Mouse (Mus musculus) forebrain, postnatal 0 days (tissue): ENCODE data around the gene Rab10. TPM values are rescaled to one million over a fixed set of nuclear protein-coding genes. Genes with fewer than 3 reads are reported as not detected.
A peak's percentile ranks its signal among the peaks of the same experiment; 100 is the strongest.

Experiments
- ATAC-seq: fragments of 200-750 bp; cut with Nextera tagmentation; 2 replicates; pipeline ENCODE4 v1.8.0; 2017; ENCODE audit warnings: mild to moderate bottlenecking, moderate library complexity
- DNase-seq: peaks from one replicate; pipeline ENCODE4 v3.0.0-alpha.2; 2015
- H3K27ac ChIP-seq: fragments of 300-500 bp; sonication (generic); 2 replicates; pipeline ENCODE4 v1.5.1; 2014; ENCODE audit warnings: low read depth, mild to moderate bottlenecking, antibody characterized with exemption, low read length, moderate library complexity, mixed read lengths
- H3K27me3 ChIP-seq: fragments of 300-500 bp; sonication (generic); 2 replicates; pipeline ENCODE4 v1.6.1; 2014; ENCODE audit warnings: mild to moderate bottlenecking, low read length, mixed read lengths; ENCODE audit not compliant: insufficient read depth
- H3K36me3 ChIP-seq: fragments of 300-500 bp; sonication (generic); 2 replicates; pipeline ENCODE4 v1.6.1; 2014; ENCODE audit warnings: mild to moderate bottlenecking, moderate library complexity; ENCODE audit not compliant: insufficient read depth
- H3K4me1 ChIP-seq: fragments of 300-500 bp; sonication (generic); 2 replicates; pipeline ENCODE4 v1.6.1; 2014; ENCODE audit warnings: antibody characterized with exemption; ENCODE audit not compliant: insufficient read depth
- H3K4me2 ChIP-seq: fragments of 300-500 bp; sonication (generic); 2 replicates; pipeline ENCODE4 v1.6.1; 2014; ENCODE audit warnings: low read depth, mild to moderate bottlenecking, moderate library complexity
- H3K4me3 ChIP-seq: fragments of 300-500 bp; sonication (generic); 2 replicates; pipeline ENCODE4 v1.5.1; 2014; ENCODE audit warnings: low read depth, low read length, mixed read lengths
- H3K9ac ChIP-seq: fragments of 300-500 bp; sonication (generic); 2 replicates; pipeline ENCODE4 v1.6.1; 2014; ENCODE audit warnings: mild to moderate bottlenecking
- H3K9me3 ChIP-seq: fragments of 300-500 bp; sonication (generic); 2 replicates; pipeline ENCODE4 v1.6.1; 2016; ENCODE audit warnings: low read length
- CTCF ChIP-seq: sonication (generic); IDR thresholded peaks from 2 replicates; pipeline ENCODE4 v1.5.1; 2016; ENCODE audit warnings: antibody characterized with exemption, control low read depth, low read depth
- WGBS: fragments of 180-500 bp; shearing (Covaris S2); extraction: QIAGEN DNeasy Blood & Tissue Kit; methylation state at CpG from one replicate; pipeline ENCODE4 v1.1.7; 2014; 5-methylcytosine and 5-hydroxymethylcytosine counted together
- polyA plus RNA-seq: library from polyadenylated mRNA; unstranded; fragments of >200 nt; fragmentation: Nextera tagmentation; extraction: Ambion mirVana; gene quantifications from 2 replicates; pipeline ENCODE4 v1.2.1, GENCODE M21; 2015
- total RNA-seq: library from RNA; depleted of rRNA; stranded (reverse); fragments of >200 nt; gene quantifications from 2 replicates; pipeline ENCODE4 v1.2.3, GENCODE M21; 2014

The Rab10 gene
- total and polyA plus RNA-seq, 2 experiments from 2014 or later = 151 to 237 TPM

DNA sequence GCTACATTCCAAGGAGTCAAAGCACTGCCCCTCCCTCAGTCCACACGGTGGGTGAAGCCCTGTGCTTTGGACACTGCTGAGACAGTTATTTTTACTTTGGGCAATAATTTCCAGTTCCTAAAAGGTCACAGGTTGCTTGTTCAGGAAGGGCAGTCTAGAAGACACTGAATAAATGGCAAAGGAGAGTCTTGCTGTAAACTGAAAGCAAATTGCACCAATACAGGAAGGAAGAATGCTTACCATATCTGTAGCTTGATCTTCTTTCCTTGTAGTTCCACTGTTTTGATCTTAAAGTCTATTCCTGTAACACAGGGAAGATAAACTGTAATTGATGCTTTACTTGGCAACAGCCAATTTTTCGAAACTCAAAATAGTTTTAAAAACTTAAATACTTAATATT is 45.3 kb downstream of the Rab10 start:
- no peak overlapping the region for H3K4me3 ChIP-seq
- H3K4me2 ChIP-seq = no peak overlapping the region
- no peaks in the 10 kb centered on the region for H3K4me1 ChIP-seq
- no peak overlapping the region for H3K9ac ChIP-seq
- ATAC-seq (no peak), DNase-seq (no peak)
- no peak for TF ChIP-seq CTCF
- no peaks in the 10 kb centered on the region for H3K9me3 ChIP-seq
- no peaks in the 10 kb centered on the region for H3K27me3 ChIP-seq
- H3K27ac ChIP-seq = no peak overlapping the region
- 0 out of 2 replicates have a peak, but pooled peaks cover 3% of the 10 kb centered on the region for H3K36me3 ChIP-seq
- whole genome bisulfite sequencing = 80% methylated on average over 2 of the region's 2 CpGs

DNA sequence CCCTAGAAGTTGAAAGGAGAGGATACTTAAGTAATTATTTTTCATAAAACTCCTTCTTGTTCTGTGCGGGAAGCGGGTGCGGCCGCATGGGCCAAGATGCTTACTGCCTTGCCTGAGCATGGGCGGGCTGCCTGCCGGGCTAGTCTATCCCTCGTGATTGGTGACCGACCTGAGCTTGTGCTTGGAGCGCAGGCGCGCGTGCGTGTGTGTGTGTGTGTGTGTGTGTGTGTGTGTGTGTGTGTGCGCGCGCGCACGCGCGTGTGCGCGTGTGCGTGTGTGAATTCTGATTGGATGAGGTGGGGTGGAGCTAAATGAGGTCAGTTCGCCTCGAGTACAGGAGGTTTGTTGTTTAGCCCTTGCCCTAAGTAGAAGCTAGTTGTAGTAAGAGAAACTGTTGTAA is 48.2 kb downstream of the Rab10 start:
- no peak for TF ChIP-seq CTCF
- no peaks in the 10 kb centered on the region for H3K27me3 ChIP-seq
- H3K4me1 ChIP-seq = no peaks in the 10 kb centered on the region
- ATAC-seq = no peak
- no peaks in the 10 kb centered on the region for H3K9me3 ChIP-seq
- H3K4me3 ChIP-seq = no peak overlapping the region
- no peak overlapping the region for H3K4me2 ChIP-seq
- WGBS = 98% methylated on average over 25 of the region's 25 CpGs
- no peak overlapping the region for H3K9ac ChIP-seq
- H3K36me3 ChIP-seq = 0 out of 2 replicates have a peak, but pooled peaks cover 3% of the 10 kb centered on the region
- no peak overlapping the region for H3K27ac ChIP-seq
- no peak for DNase-seq

DNA sequence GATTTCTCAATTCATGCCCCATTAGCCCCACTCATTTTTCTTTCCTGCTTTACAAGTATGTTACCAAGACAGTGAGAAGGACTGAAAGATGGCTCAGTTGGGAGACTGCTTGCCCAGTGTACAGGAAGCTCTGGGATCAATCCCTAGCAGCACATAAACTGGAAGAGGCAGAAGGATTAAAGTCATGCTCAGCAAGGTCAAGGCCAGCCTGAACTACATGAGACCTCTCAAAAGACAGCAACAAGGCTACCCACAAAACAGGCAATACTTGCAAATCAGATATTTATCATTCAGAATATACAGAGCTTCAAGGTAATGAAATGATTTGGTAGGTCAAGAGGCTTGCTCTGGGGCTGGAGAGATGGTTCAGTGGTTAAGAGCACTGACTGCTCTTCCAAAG is 53.8 kb downstream of the Rab10 start:
- DNase-seq (no peak), ATAC-seq (no peak)
- Histone ChIP-seq H3K9ac (no peak overlapping the region), H3K27ac (no peak overlapping the region), H3K4me2 (no peak overlapping the region), H3K4me3 (no peak overlapping the region), H3K36me3 (peaks cover 7% of the 10 kb centered on the region; the same call in 1 of the 2 replicates), H3K27me3 (no peaks in the 10 kb centered on the region), H3K4me1 (no peaks in the 10 kb centered on the region), H3K9me3 (no peaks in the 10 kb centered on the region)
- no peak for TF ChIP-seq CTCF

DNA sequence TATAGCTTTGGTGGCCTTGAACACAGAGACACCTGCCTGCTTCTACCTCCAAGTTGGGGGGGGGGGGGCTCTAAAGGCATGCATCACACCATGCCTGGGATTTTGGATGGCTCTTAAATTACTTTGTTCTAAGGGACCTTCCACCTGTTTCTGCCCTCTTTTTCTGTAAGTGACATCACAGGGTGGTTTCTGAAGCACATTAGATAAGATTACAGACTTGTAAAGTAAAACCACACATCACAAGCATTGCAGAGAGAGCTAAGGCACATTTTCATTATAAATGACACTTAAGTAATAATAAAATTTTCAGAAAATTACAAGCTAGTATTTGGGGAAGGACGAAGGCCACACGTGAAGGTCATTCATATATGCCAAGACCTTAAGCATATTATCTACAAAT is 54.3 kb downstream of the Rab10 start:
- Histone ChIP-seq H3K27me3 (no peaks in the 10 kb centered on the region), H3K27ac (no peak overlapping the region), H3K9ac (no peak overlapping the region), H3K4me2 (no peak overlapping the region), H3K36me3 (peaks cover 11% of the 10 kb centered on the region; the same call in 1 of the 2 replicates), H3K4me3 (no peak overlapping the region), H3K4me1 (no peaks in the 10 kb centered on the region), H3K9me3 (no peaks in the 10 kb centered on the region)
- no peak for ATAC-seq
- TF ChIP-seq CTCF = no peak
- no peak for DNase-seq
- WGBS = 96% methylated on average over 2 of the region's 2 CpGs

DNA sequence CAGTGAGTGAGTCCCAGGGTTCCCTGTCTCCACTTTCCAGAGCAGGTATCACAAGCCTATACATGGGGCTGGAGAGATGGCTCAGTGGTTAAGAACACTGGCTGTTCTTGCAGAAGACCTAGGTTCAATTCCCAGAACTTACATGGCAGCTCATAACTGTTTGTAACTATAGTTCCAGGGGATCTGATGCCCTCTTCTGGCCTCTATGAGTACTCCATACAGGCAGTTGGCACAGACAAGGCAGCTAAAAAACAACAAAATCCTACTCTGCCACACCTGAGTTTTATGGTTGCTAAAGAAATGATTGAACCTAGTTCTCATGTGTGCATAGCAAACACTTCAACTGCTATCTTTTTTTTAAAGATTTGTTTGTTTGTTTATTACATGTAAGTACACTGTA is 56.2 kb downstream of the Rab10 start:
- Histone ChIP-seq H3K9me3 (no peaks in the 10 kb centered on the region), H3K4me3 (no peak overlapping the region), H3K4me1 (no peaks in the 10 kb centered on the region), H3K27me3 (no peaks in the 10 kb centered on the region), H3K9ac (no peak overlapping the region), H3K36me3 (peaks cover 18% of the 10 kb centered on the region), H3K27ac (no peak overlapping the region), H3K4me2 (no peak overlapping the region)
- DNase-seq (no peak), ATAC-seq (no peak)
- TF ChIP-seq CTCF = peak; percentile 35; the same call in 1 of the 2 replicates

DNA sequence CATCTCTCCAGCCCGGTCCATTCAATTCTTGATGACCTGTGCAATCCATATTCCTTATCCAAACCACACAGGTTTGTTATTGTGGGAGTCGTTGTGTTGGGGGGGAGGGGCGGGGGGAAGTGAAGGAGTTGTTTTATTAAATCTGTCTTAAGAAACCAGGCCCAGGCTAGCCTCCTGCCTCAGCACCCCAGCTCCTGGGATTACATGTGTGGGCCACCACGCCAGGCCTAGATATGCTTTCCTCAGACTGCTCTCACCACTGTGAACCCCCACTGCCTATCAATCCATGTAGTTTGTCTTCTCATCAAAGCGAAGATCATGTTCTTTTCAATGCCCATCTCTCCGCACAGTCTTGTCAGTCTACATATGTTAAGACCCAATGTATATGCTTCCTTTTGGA is 63.7 kb downstream of the Rab10 start:
- no peak overlapping the region for H3K9ac ChIP-seq
- H3K27me3 ChIP-seq = no peaks in the 10 kb centered on the region
- DNase-seq (no peak), ATAC-seq (peak; percentile 9; the same call in 1 of the 2 replicates)
- no peak overlapping the region for H3K4me3 ChIP-seq
- peaks cover 17% of the 10 kb centered on the region; the same call in 1 of the 2 replicates for H3K36me3 ChIP-seq
- no peaks in the 10 kb centered on the region for H3K4me1 ChIP-seq
- no peak overlapping the region for H3K4me2 ChIP-seq
- H3K27ac ChIP-seq = no peak overlapping the region
- H3K9me3 ChIP-seq = no peaks in the 10 kb centered on the region
- 96% methylated on average over 6 of the region's 6 CpGs for WGBS
- no peak for TF ChIP-seq CTCF

DNA sequence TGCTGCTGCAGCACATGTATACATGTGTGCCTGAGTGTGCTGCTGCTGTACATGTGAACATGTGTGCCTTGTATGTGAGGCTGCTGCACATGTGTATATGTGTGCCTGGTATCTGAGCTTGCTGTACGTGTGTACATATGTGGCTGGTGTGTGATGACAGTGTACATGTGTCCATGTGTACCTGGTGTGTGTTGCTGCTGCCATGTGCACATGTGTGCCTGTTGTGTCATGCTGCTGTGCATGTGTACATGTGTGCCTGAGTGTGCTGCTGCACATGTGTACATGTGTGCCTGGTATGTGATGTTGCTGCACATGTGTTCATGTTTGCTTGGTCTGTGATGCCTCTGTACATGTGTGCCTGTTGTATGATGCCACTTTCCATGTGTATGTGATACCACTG is 70.2 kb downstream of the Rab10 start:
- TF ChIP-seq CTCF = no peak
- Histone ChIP-seq H3K27ac (no peak overlapping the region), H3K9me3 (no peaks in the 10 kb centered on the region), H3K9ac (no peak overlapping the region), H3K36me3 (peaks cover 22% of the 10 kb centered on the region), H3K4me2 (no peak overlapping the region), H3K4me3 (no peak overlapping the region), H3K4me1 (no peaks in the 10 kb centered on the region), H3K27me3 (no peaks in the 10 kb centered on the region)
- ATAC-seq (no peak), DNase-seq (no peak)
- WGBS = 92% methylated on average over 1 of the region's 1 CpGs
